Mouse (Mus musculus) lung, postnatal 14 days (tissue): Measurements from ENCODE around the gene Alpi.

Source experiments
- DNase-seq: peaks from one replicate; pipeline ENCODE4 v3.0.0; 2021

Gene Alpi

DNA sequence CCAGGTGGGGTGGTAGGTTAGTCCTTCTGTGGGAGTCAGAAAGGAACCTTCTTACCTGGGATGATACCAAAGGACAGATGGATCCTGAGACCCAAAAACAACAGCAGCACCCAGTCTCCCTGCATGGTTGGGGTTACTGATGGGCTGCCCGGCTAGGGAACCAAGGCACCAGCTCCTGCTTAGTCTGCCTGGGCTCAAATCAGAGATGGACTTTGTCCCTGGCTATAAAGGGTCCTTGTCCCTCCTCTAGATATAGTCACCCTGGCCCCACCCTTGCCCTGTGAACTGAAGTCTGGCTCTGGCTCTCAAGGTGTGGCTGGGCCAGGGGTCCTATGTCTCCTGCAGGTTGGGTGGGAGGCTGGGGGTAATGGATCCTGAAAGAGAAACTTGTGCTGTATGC lies at the start of gene Alpi:
Alpi (minus strand) TSS at position 196 of the 400 bp plus-strand sequence.
- no peak for DNase-seq

- no peak for DNase-seq
Observed at GRCm38 (mm10) chr1:87149422-87149821, 48.0 kb upstream of the Alpi start.

DNA sequence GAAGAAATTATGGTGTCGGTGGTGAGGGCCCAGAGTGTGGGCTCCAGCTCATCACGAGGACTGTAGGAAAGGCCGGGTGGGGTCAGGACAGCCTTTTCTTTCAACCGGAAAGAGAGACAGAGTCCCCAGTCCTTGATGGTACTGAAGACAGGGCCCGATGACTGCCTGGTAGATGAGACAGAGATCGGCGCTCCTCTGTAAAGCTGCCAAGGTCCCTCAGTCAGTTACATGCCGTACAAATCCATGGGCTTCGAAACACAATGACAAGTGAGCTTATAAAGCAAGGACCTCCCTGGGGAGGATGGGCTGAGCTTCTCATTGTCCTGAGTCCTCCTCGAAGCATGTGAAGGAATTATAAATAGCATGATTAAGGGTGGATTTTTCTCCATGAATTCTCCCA lies 41.7 kb upstream of the Alpi start:
- DNase-seq: no peak

DNA sequence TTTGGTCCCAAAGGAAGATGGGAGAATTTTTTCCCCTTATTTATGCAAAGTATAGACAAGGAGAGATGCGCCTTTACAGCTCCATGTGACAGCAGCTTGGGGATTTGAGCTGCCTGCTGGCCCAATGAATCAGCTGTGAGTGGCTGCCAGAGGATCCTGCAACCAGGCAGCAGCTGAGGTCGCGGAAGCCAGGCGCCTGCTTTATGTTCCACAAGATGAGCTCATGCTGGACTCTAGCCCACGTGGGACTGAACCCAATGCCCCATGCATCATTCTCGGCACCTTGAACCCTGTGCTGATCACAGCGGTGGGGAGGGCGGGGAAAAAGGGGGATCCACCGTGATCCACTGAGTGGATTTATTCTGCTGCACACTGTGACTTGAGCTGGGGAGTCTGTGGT lies 41.0 kb upstream of the Alpi start:
- DNase-seq: peak; percentile 3

DNA sequence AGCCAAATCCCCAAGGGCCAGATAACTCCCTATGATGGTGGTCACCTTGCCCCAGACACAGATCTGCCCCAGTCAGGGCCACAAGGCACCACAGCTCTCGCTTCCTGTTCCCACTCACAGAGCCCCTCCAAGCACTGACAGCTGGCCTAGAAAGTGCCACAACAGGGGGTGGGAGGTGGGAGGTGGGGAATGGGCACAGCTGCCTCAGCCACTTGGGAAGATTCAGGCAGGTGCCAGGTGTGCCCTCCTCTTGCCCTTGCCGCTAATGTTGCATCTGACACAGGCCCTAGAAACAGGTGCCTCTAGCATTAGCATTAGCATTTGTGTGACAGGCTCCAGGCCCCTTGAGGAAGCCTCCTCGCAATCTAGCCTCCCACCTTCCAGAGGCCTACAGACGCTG lies 40.1 kb upstream of the Alpi start:
- no peak for DNase-seq

- DNase-seq: no peak
Observed at GRCm38 (mm10) chr1:87131803-87132202, 30.4 kb upstream of the Alpi start.

GRCm38 (mm10) chr1:87127206-87128030 lies 26.0 kb upstream of the Alpi start:
- DNase-seq: peak; percentile 4

DNA sequence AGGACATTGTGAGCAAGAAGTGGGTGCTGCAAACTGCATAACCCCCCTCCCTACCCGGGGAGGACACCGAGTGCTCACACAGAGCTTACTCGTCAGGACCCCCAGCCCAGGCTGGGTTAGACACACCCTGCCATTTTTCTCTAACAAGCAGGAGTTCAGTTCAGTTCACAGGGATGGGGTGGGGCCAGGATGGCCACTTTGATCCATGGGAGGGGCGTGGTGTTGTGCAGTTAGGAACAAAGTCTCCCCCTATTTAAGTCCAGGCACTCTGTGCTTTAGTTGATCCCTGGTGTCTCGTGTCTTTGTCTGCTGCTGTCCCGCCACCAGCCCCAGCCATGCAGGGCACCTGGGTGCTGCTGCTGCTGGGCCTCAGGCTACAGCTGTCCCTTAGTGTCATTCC lies 23.3 kb upstream of the Alpi start, which contains the start of gene Akp3:
Akp3 (plus strand) TSS at position 301 of the 400 bp plus-strand sequence.
- no peak for DNase-seq

DNA sequence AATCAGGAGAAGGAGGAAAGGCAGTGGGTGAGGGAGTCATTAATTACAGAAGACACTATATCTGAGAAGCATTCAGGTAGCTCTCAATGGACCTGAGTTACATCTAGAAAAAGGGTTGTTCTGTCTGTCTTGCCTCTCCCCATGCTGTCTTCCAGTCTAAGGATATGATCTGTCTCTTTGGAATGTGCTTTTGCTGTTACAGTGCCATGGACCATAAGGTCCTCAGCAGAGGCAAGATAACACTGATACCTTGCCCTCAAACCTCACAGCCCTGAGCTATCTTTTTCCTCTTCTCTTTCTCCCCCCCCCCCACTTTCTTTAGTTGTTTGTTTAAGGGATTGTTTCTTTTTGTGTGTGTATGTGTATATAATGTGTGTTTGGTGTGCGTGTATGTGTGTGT lies 13.4 kb upstream of the Alpi start:
- no peak for DNase-seq

DNA sequence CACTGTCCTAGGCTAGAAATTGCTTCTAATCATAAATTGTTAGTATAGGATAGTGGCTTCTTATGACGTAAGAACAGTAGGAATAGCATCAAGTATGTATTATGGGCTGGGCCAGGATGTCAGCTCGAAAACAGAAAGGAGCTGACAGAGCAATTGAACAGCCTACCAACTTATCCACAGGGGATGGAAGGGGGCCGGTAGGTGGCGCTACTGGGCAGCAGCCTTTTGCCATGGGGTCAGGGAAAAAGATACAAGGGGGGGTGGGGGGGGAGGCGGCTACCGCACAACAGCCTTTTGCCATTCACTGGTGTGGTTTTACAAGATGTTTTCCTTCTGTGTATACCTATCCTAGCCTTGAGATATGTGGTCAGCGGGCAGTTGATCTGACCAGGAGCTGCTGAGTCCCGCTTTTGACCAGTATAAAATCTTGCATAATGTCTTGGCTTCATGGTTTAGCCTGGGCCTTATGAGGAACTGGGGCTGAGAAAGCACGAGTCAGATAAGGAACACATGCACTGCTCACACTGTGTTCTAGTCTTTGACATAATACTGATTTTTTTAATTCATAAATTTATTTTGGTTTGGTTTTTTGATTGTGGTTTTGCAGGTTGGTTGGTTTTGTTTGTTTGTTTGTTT lies 10.4 kb upstream of the Alpi start:
- DNase-seq: peak; percentile 32

DNA sequence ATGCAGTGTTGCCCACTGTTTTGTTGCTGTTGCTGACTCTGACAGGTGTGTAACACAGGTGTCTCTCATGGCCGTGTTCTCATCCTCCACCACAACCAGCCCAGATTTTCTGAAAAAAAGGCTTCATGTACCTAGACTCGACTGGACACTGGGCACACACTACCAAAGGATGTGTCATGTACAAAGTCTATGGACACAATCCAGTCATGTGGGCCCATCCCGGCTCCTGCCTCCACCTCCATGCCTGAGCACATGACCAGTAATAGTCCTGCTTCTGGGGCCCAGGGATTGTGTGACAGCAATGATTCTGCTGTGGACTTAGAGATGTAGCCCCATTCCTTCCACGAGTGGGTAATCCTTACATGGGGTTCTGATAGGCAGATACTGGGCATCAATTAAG lies 7.2 kb upstream of the Alpi start:
- no peak for DNase-seq

- DNase-seq: no peak
Observed at GRCm38 (mm10) chr1:87106536-87106935, 5.1 kb upstream of the Alpi start.

- no peak for DNase-seq
Observed at GRCm38 (mm10) chr1:87103936-87104335, 2.5 kb upstream of the Alpi start.

- DNase-seq: no peak
Observed at GRCm38 (mm10) chr1:87102114-87102513, 708 bp upstream of the Alpi start.

- DNase-seq: peak; percentile 70
Observed at GRCm38 (mm10) chr1:87098358-87098975, 2.9 kb downstream of the Alpi start.

GRCm38 (mm10) chr1:87095642-87096041 lies 5.8 kb downstream of the Alpi start:
- no peak for DNase-seq

DNA sequence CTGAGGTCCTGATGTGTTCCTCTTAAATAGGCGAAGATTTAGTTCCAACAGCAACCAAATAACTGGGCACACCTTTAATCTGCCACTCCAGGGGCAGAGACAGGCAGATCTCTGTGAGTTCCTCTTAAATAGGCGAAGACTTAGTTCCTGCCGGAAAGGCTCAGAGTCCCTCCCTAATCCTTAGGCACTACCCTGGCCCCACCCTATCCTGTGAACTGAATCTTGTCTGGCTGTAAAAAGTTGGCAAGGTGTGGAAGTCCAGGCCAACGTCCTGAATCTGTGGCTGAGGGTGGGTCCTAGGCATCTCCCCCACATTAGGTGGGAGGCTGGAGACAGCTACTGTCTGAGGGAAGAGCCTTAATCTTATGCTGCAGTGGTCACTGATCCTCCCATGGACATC lies 11.6 kb downstream of the Alpi start, which contains the start of gene Alppl2:
Alppl2 (minus strand) TSS at position 101 of the 400 bp plus-strand sequence.
- no peak for DNase-seq

DNA sequence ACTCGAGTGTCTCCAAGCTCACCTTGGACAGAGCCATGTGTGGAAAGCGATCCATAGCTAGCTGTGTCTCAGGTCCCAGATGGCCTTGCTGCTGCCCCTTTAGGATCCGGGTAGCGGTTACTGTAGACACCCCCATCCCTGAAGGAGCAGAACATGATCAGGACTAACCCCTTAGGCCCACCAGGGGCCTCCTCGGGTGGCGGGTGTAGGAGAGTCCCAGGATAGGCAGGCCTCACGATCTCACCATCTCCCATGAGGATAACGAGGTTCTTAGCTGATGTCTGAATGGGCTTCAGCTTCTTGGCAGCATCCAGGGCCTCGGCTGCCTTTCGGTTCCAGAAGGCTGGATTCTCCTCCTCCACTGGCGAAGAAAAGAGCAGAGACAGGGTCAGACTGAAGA lies 12.2 kb downstream of the Alpi start:
- no peak for DNase-seq

DNA sequence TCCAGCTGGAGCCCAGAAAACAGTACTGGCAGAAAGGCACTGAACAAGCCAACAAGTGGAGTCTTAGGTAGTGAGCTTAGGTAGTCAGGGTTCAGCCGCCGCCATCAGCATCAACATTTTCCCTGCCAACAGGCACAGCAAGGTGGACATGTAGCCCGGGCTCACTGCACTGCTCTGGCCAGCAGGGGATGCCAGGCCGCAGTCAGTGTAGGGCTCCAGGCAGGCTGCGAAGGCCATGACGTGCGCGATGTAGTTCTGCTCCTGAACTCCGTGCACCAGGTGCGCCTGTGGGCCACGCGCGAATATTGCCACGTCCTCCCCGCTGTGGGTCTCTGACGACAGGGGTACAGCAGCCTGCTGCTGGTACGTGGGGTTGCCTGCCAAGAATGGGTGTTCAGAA lies 14.4 kb downstream of the Alpi start:
- no peak for DNase-seq

GRCm38 (mm10) chr1:87086196-87086595 lies 15.2 kb downstream of the Alpi start:
- no peak for DNase-seq

GRCm38 (mm10) chr1:87073776-87074175 lies 27.6 kb downstream of the Alpi start:
- DNase-seq: no peak

DNA sequence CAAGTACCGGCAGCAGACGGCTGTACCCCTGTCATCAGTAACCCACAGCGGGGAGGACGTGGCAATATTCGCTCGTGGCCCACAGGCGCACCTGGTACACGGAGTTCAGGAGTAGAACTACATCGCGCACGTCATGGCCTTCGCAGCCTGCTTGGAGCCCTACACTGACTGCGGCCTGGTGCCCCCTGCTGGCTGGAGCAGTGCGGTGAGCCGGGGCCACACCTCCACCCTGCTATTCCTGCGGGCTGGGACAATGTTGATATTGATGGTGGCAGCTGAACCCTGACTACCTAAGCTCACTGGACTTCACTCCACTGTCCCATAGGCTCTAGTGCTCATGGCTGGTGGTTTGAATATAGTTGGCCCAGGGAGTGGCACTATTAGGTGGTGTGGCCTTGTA lies 30.7 kb downstream of the Alpi start:
- peak; percentile 50 for DNase-seq

- no peak for DNase-seq
Observed at GRCm38 (mm10) chr1:87060913-87061312, 40.5 kb downstream of the Alpi start.
